Mouse (Mus musculus) CH12.LX (cell line): ENCODE results near the gene Rap1b. TPM values are rescaled to one million over a fixed set of nuclear protein-coding genes. Genes with fewer than 3 reads are reported as not detected.
"Not testable (repeated sequence)": the region's sequence is repeated elsewhere in the genome, so short reads cannot be mapped to it uniquely, and the experiment has no call there.

Experiments used
- DNase-seq: peaks from one replicate; pipeline ENCODE4 v3.0.0-alpha.2; 2013; ENCODE audit errors: extremely low read depth
- H3K27ac ChIP-seq: 2 replicates; pipeline ENCODE4 v1.5.1; 2012; ENCODE audit warnings: low read depth, mild to moderate bottlenecking, control low read depth, moderate library complexity; ENCODE audit not compliant: insufficient read depth
- H3K27me3 ChIP-seq: replicated peaks from 2 replicates; pipeline ENCODE3; 2012; ENCODE audit warnings: inconsistent platforms
- H3K36me3 ChIP-seq, 2 experiments: replicated peaks in 1 of 2; 2 replicates each; pipeline versions ENCODE3 to v1.6.1; 2012; ENCODE audit warnings: inconsistent platforms in 1 of 2, low read length in 1 of 2, mild to moderate bottlenecking in 1 of 2, mixed read lengths in 1 of 2, moderate library complexity in 1 of 2; ENCODE audit not compliant: control insufficient read depth in 1 of 2, insufficient read depth in 1 of 2
- H3K4me1 ChIP-seq, 2 experiments: 2 replicates each; pipeline ENCODE4 v1.6.1; 2012; ENCODE audit warnings: inconsistent platforms in 1 of 2, moderate library complexity in 1 of 2; ENCODE audit not compliant: insufficient read depth in 2 of 2, control insufficient read depth in 1 of 2
- H3K4me2 ChIP-seq: 2 replicates; pipeline ENCODE4 v1.6.1; 2012; ENCODE audit warnings: low read depth, mild to moderate bottlenecking, control low read depth; ENCODE audit not compliant: poor library complexity, insufficient read depth, severe bottlenecking
- H3K4me3 ChIP-seq, 3 experiments: fragments of 150-350 bp in 1 of 3; sonication (generic) in 1 of 3; replicated peaks in 1 of 3; 2 replicates each; pipeline versions ENCODE3 to v1.5.1; 2011 to 2012; ENCODE audit warnings: low read depth in 2 of 3, low read length in 2 of 3, mild to moderate bottlenecking in 2 of 3, moderate library complexity in 2 of 3, control low read depth in 1 of 3, improper control_type of control experiment in 1 of 3, inconsistent platforms in 1 of 3, mixed read lengths in 1 of 3; ENCODE audit not compliant: poor library complexity in 1 of 3
- H3K79me2 ChIP-seq: replicated peaks from 2 replicates; pipeline ENCODE4 v1.6.1; 2012; ENCODE audit warnings: mild to moderate bottlenecking, moderate library complexity; ENCODE audit not compliant: control insufficient read depth, poor library complexity, insufficient read depth, severe bottlenecking; ENCODE audit errors: extremely low read depth
- H3K9ac ChIP-seq: 2 replicates; pipeline ENCODE4 v1.6.1; 2012; ENCODE audit warnings: low read depth, mild to moderate bottlenecking, control low read depth, moderate library complexity; ENCODE audit not compliant: insufficient read depth
- H3K9me3 ChIP-seq: replicated peaks from 2 replicates; pipeline ENCODE3; 2012; ENCODE audit warnings: low read length, inconsistent platforms, mixed read lengths
- BHLHE40 ChIP-seq: IDR thresholded peaks from 2 replicates; pipeline ENCODE4 v1.6.1; 2011; ENCODE audit warnings: mild to moderate bottlenecking, low read depth, low read length, improper control_type of control experiment
- ELF1 ChIP-seq: IDR thresholded peaks from 2 replicates; pipeline ENCODE4 v1.6.1; 2014; ENCODE audit warnings: low read depth, mild to moderate bottlenecking, inconsistent platforms, low read length, improper control_type of control experiment
- EP300 ChIP-seq: IDR thresholded peaks from 2 replicates; pipeline ENCODE4 v1.6.1; 2011; ENCODE audit warnings: low read length, improper control_type of control experiment
- MXI1 ChIP-seq: IDR thresholded peaks from 2 replicates; pipeline ENCODE4 v1.6.1; 2011; ENCODE audit warnings: mild to moderate bottlenecking, low read depth, low read length, improper control_type of control experiment
- ZKSCAN1 ChIP-seq: IDR thresholded peaks from 2 replicates; pipeline ENCODE4 v1.6.1; 2012; ENCODE audit warnings: low read depth, inconsistent platforms, low read length, improper control_type of control experiment, borderline replicate concordance
- dilution Hi-C: fragments of 300-500 bp; cut with MboI; formaldehyde crosslinking; loops from 2 replicates; pipeline ENCODE4 v1.14.3; 2020; ENCODE audit warnings: low sequenced_read_pairs; ENCODE audit not compliant: extremely low pct_unique_long_range_greater_than_20kb, extremely low pct_ligation_motif_present
- in situ Hi-C: fragments of 300-500 bp; cut with MboI; formaldehyde crosslinking; loops from 3 replicates; pipeline ENCODE4 v1.14.3; 2019; ENCODE audit warnings: low sequenced_read_pairs, low pct_ligation_motif_present, low pct_unique_long_range_greater_than_20kb, mixed read lengths
- polyA plus RNA-seq: library from polyadenylated mRNA; unstranded; fragments of >175 nt; gene quantifications from 2 replicates; pipeline ENCODE4 v1.2.1, GENCODE M21; 2012; ENCODE audit warnings: low read depth; ENCODE audit not compliant: insufficient read length
- total RNA-seq, 2 experiments: library from RNA; depleted of rRNA; stranded (reverse); fragments of 300-350 nt in 1 of 2; fragments of >200 nt in 1 of 2; gene quantifications; 2 replicates each; pipeline ENCODE4 v1.2.3; 2012 to 2014

Rap1b gene
- total and polyA plus RNA-seq, 3 experiments, result 37.0 to 214 (median 205) TPM

DNA sequence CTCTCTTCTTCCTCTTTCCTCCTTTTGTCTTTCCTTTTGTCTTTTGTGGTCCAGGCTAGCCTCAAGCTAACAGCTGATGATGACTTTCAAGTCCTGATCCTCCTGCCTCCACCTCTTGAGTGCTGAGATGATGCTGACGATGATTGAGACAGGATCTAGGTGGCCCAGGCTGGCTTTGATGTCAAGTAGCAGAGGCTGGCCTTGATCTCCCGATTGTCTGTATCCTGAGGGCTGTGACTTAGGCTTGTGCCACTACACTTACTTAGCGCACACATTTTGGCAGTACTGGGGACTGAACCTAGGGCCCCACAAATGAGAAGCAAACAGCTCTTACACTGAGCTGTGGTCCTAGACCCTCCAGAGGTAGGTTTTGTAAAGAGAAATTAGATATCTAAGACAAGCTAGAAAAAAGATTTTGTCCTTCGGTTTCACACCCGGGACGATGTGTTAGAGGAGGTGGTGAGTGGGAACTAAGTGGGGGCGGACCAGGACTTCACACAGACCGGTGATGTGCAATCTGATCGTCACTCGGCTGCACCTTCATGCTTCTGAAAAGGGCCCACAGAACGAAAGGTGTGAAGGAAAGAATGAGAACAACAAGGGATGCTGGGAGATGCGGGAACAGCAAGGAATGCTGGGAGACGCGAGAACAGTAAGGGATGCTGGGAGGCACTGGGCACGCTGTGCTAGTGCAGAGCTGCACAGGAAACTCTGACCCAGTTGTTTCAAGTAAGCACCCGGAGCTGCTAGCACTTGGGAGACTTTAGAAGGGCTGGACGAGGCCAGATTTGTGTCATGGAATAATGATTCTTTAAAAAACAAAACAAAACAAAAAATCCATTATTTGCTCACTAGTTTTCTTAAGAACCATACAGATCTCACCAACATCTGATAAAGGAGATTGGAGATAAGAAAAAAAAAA is 48.5 kb upstream of the Rap1b start:
- DNase-seq, result no peak
- Histone ChIP-seq H3K4me3 (no peak overlapping the region), H3K9ac (no peak overlapping the region), H3K79me2 (no peaks in the 10 kb centered on the region), H3K27me3 (no peaks in the 10 kb centered on the region), H3K4me1 (peaks cover 18 to 53% of the 10 kb centered on the region in 2 experiments), H3K36me3 (no peaks in the 10 kb centered on the region), H3K9me3 (no peaks in the 10 kb centered on the region), H3K4me2 (no peak overlapping the region), H3K27ac (no peak overlapping the region)
- in situ Hi-C loops (no loop called here), dilution Hi-C loops (no loop called here)
- no peak for TF ChIP-seq MXI1

DNA sequence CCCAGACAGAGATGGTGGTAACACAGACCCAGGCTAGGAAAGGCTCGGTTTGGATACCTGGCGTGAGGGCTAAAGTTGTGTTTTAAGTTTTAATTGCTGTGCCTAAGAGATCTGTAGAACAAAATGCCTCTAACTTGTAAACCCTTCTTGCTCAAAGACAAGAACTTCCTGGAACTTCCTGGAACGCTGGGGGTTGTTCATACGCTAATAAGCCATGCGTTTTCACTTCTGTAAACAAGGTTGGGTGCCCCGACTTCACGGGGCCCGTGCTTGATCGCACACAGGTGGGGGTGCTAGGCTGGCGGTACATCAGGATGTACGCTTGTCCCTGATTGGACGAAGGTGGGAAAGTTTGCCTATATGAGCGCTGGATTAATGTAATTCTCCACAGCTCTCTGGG is 47.3 kb upstream of the Rap1b start:
- H3K27ac ChIP-seq, H3K9ac ChIP-seq, H3K27me3 ChIP-seq, DNase-seq, H3K4me3 ChIP-seq: not testable (repeated sequence)
- Histone ChIP-seq H3K4me2 (peak overlapping the region; percentile 73; the same call in 1 of the 2 replicates), H3K4me1 (peaks cover 9 to 41% of the 10 kb centered on the region in 2 experiments)
- TF ChIP-seq EP300 (peak; percentile 35; the same call in 1 of the 2 replicates), BHLHE40 (peak; percentile 56), ELF1 (peak; percentile 66)
- TF ChIP-seq, all 38 proteins: peak for 3; not testable (repeated sequence) for 35
- in situ Hi-C loops, dilution Hi-C loops, H3K9me3 ChIP-seq, H3K36me3 ChIP-seq, H3K79me2 ChIP-seq: not testable (repeated sequence)

DNA sequence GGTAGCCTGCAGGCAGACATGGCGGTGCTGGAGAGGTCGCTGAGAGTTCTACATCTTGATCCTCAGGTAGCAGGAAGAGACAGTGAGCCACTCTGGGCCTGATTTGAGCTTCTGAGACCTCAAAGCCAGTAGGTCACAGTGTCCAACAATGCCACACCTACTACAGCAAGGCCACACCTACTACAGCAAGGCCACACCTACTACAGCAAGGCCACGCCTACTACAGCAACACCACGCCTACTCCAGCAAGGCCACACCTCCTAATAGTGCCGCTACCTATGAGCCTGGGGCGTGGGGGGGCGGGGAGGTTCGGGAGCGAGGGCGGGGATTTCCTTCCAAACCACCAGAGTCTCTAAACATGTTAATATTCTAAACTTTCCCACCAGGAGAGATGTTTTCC is 45.5 kb upstream of the Rap1b start:
- DNase-seq, result no peak
- dilution Hi-C loops, result no loop called here
- no peak overlapping the region for H3K4me2 ChIP-seq
- H3K4me1 ChIP-seq, result peaks cover 8 to 23% of the 10 kb centered on the region in 2 experiments
- no peaks in the 10 kb centered on the region for H3K27me3 ChIP-seq
- H3K79me2 ChIP-seq, result no peaks in the 10 kb centered on the region
- H3K27ac ChIP-seq, result no peak overlapping the region
- H3K4me3 ChIP-seq, result no peak overlapping the region
- TF ChIP-seq EP300 (no peak), ZKSCAN1 (no peak), ELF1 (no peak)
- in situ Hi-C loops, result no loop called here
- H3K9me3 ChIP-seq, result no peaks in the 10 kb centered on the region
- H3K36me3 ChIP-seq, result no peaks in the 10 kb centered on the region
- H3K9ac ChIP-seq, result no peak overlapping the region
